Mouse (Mus musculus) bone marrow, adult 2 months (tissue): ENCODE results near the gene Aff1.

Experiments
- CTCF ChIP-seq: fragments of 200-500 bp; IDR thresholded peaks from 2 replicates; pipeline ENCODE4 v1.5.1; 2011; ENCODE audit warnings: low read length, control low read depth; ENCODE audit not compliant: control insufficient read depth, insufficient read depth
- POLR2A ChIP-seq: fragments of 200-500 bp; IDR thresholded peaks from 2 replicates; pipeline ENCODE4 v1.6.1; 2011; ENCODE audit warnings: low read depth, mild to moderate bottlenecking, control low read depth, low read length, borderline replicate concordance; ENCODE audit not compliant: control insufficient read depth

- no peak for TF ChIP-seq CTCF
- TF ChIP-seq POLR2A = no peak
These were observed 130.8 kb downstream of the Aff1 start for GRCm38 (mm10) chr5:103822949-103823348.
